Mouse (Mus musculus) small intestine, adult 2 months (tissue): Measurements from ENCODE around the gene Hspb7. TPM values are rescaled to one million over a fixed set of nuclear protein-coding genes. Genes with fewer than 3 reads are reported as not detected.

Source experiments
- H3K27ac ChIP-seq: fragments of 200-500 bp; 2 replicates; pipeline ENCODE4 v1.5.1; 2012; ENCODE audit warnings: low read depth, low read length, control low read depth, inconsistent platforms; ENCODE audit not compliant: insufficient read depth
- H3K27me3 ChIP-seq: fragments of 200-500 bp; 2 replicates; pipeline ENCODE4 v1.6.1; 2012; ENCODE audit warnings: mild to moderate bottlenecking, moderate library complexity, low read length, inconsistent platforms; ENCODE audit not compliant: control insufficient read depth, insufficient read depth
- H3K36me3 ChIP-seq: fragments of 200-500 bp; 2 replicates; pipeline ENCODE4 v1.6.1; 2012; ENCODE audit warnings: mild to moderate bottlenecking, low read length, control low read depth, inconsistent platforms; ENCODE audit not compliant: control insufficient read depth, insufficient read depth
- H3K4me1 ChIP-seq: fragments of 200-500 bp; 2 replicates; pipeline ENCODE4 v1.6.1; 2012; ENCODE audit warnings: low read length, inconsistent platforms, mixed read lengths; ENCODE audit not compliant: control insufficient read depth, insufficient read depth, insufficient read length
- H3K4me3 ChIP-seq: fragments of 200-500 bp; 2 replicates; pipeline ENCODE4 v1.5.1; 2012; ENCODE audit warnings: low read depth, mild to moderate bottlenecking, control low read depth, inconsistent platforms, low read length, moderate library complexity
- CTCF ChIP-seq: fragments of 200-500 bp; IDR thresholded peaks from 2 replicates; pipeline ENCODE4 v1.5.1; 2012; ENCODE audit warnings: low read depth, mild to moderate bottlenecking, control low read depth, inconsistent platforms, low read length, moderate library complexity, mixed read lengths; ENCODE audit not compliant: insufficient replicate concordance, insufficient read length; ENCODE audit errors: extremely low read depth
- POLR2A ChIP-seq: fragments of 200-500 bp; IDR thresholded peaks from 2 replicates; pipeline ENCODE4 v1.6.1; 2012; ENCODE audit warnings: low read depth, mild to moderate bottlenecking, control low read depth, inconsistent platforms, low read length, moderate library complexity
- WGBS: fragments of 180-500 bp; shearing (Covaris S2); methylation state at CpG from one replicate; pipeline ENCODE4 v1.1.7; 2018; 5-methylcytosine and 5-hydroxymethylcytosine counted together
- polyA plus RNA-seq: library from polyadenylated mRNA; depleted of rRNA; stranded (reverse); fragments of >200 nt; gene quantifications from 2 replicates; pipeline ENCODE4 v1.2.3, GENCODE M21; 2012

The Hspb7 gene
- polyA plus RNA-seq, 1 experiment, result 4.7 TPM

- peaks cover 13% of the 10 kb centered on the region for H3K4me1 ChIP-seq
- peaks cover 6% of the 10 kb centered on the region; the same call in 1 of the 2 replicates for H3K27me3 ChIP-seq
- WGBS, result 27% methylated on average over 9 of the region's 9 CpGs
- no peak overlapping the region for H3K27ac ChIP-seq
- H3K36me3 ChIP-seq, result no peaks in the 10 kb centered on the region
- no peak overlapping the region for H3K4me3 ChIP-seq
- TF ChIP-seq POLR2A, result no peak
- TF ChIP-seq CTCF, result no peak
Measured at GRCm38 (mm10) chr4:141420886-141421285, 307 bp downstream of the Hspb7 start.

GRCm38 (mm10) chr4:141421423-141421822 lies 844 bp downstream of the Hspb7 start:
- H3K4me3 ChIP-seq, result peak overlapping the region; percentile 46
- 63% methylated on average over 14 of the region's 14 CpGs for WGBS
- peaks cover 13% of the 10 kb centered on the region for H3K4me1 ChIP-seq
- peak overlapping the region; percentile 49 for H3K27ac ChIP-seq
- H3K36me3 ChIP-seq, result no peaks in the 10 kb centered on the region
- TF ChIP-seq POLR2A (no peak), CTCF (no peak)
- H3K27me3 ChIP-seq, result peaks cover 6% of the 10 kb centered on the region; the same call in 1 of the 2 replicates

GRCm38 (mm10) chr4:141422841-141423240 lies 2.3 kb downstream of the Hspb7 start:
- Histone ChIP-seq H3K27me3 (peaks cover 6% of the 10 kb centered on the region; the same call in 1 of the 2 replicates), H3K27ac (peak overlapping the region; percentile 49), H3K4me1 (peaks cover 13% of the 10 kb centered on the region), H3K4me3 (peak overlapping the region; percentile 46), H3K36me3 (no peaks in the 10 kb centered on the region)
- WGBS, result 76% methylated on average over 5 of the region's 5 CpGs
- TF ChIP-seq POLR2A, result no peak
- TF ChIP-seq CTCF, result no peak

DNA sequence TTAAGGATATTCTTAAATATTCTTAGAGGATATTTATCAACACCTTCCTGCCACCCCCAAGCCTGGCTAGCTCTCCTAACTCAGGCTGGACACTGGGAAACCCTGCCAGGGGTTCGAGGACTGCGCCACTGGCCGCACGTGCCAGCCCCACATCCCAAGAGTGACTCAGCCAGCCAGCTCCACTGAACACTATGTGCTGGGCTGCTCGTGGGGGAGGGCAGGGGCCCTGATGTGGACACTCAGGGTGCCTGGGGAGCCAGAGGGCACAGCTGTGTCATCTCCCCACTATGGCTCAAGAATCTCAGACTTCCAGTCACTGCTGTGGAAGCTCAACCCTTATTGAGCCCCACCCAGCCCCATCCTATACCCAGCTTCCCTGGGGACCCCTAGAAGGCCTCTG lies 2.7 kb downstream of the Hspb7 start:
- no peak overlapping the region for H3K27ac ChIP-seq
- peaks cover 13% of the 10 kb centered on the region for H3K4me1 ChIP-seq
- H3K27me3 ChIP-seq, result peaks cover 6% of the 10 kb centered on the region; the same call in 1 of the 2 replicates
- no peak overlapping the region for H3K4me3 ChIP-seq
- TF ChIP-seq CTCF, result no peak
- no peak for TF ChIP-seq POLR2A
- no peaks in the 10 kb centered on the region for H3K36me3 ChIP-seq
- WGBS, result 84% methylated on average over 5 of the region's 5 CpGs

- Histone ChIP-seq H3K4me1 (peaks cover 13% of the 10 kb centered on the region), H3K27me3 (peaks cover 6% of the 10 kb centered on the region; the same call in 1 of the 2 replicates), H3K27ac (no peak overlapping the region), H3K36me3 (no peaks in the 10 kb centered on the region), H3K4me3 (no peak overlapping the region)
- WGBS, result 87% methylated on average over 13 of the region's 13 CpGs
- TF ChIP-seq POLR2A (no peak), CTCF (no peak)
Measured at GRCm38 (mm10) chr4:141423691-141424431, 3.3 kb downstream of the Hspb7 start.

GRCm38 (mm10) chr4:141425484-141426479 lies 5.2 kb downstream of the Hspb7 start:
- Histone ChIP-seq H3K4me1 (peaks cover 9% of the 10 kb centered on the region), H3K4me3 (peak overlapping the region; percentile 57), H3K36me3 (no peaks in the 10 kb centered on the region), H3K27me3 (peaks cover 6% of the 10 kb centered on the region; the same call in 1 of the 2 replicates), H3K27ac (peak overlapping the region; percentile 32; the same call in 1 of the 2 replicates)
- 8% methylated on average over 36 of the region's 36 CpGs for WGBS
- TF ChIP-seq CTCF (no peak), POLR2A (no peak)
